Mouse (Mus musculus) gastrocnemius, adult 2 months (tissue): Measurements from ENCODE around the gene Fam178b. TPM values are rescaled to one million over a fixed set of nuclear protein-coding genes. Genes with fewer than 3 reads are reported as not detected.
"Not testable (repeated sequence)": the region's sequence is repeated elsewhere in the genome, so short reads cannot be mapped to it uniquely, and the experiment has no call there.

Source experiments
- DNase-seq: peaks from one replicate; pipeline ENCODE4 v3.0.0; 2022
- H3K27ac ChIP-seq: fragments of 200-600 bp; 2 replicates; pipeline ENCODE4 v1.8.1; 2022; ENCODE audit warnings: mild to moderate bottlenecking
- H3K4me3 ChIP-seq: fragments of 200-600 bp; 2 replicates; pipeline ENCODE4 v1.8.1; 2022; ENCODE audit warnings: mild to moderate bottlenecking, moderate library complexity
- CTCF ChIP-seq: fragments of 200-600 bp; IDR thresholded peaks from 2 replicates; pipeline ENCODE4 v1.8.1; 2022; ENCODE audit warnings: antibody characterized with exemption, mild to moderate bottlenecking, moderate library complexity
- intact Hi-C: fragments of 180-260 bp; cut with DNase I; formaldehyde crosslinking; loops from one replicate; pipeline ENCODE4 v1.15.1; 2025
- total RNA-seq, 2 experiments: library from RNA; stranded (reverse); gene quantifications; 2 replicates each; pipeline ENCODE4 v1.2.3; 2021

Fam178b gene
- total RNA-seq, 2 experiments from 2014 or later: 0.48 TPM; not detected in 1

DNA sequence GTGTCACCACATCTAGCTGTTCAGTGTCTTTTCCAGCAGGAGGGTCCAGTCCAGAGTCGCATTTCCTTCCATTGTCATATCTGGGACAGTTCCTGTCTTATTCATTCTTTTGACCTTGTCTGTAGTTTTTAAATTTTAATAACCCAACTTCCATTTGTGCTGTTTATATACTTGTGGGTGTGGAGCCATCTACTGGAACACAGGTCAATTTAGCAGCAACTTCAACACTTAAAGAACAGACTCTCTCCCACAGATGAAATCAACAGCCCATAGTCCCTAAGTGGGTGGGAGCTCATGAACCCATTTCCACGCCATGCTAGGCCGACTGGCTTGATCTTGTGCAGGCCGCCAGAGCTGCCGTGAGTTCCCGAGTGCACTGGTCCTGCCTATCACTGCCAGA lies 13.4 kb upstream of the Fam178b start:
- Histone ChIP-seq H3K4me3 (no peak overlapping the region), H3K27ac (no peak overlapping the region)
- no peak for DNase-seq
- intact Hi-C loops: no loop called here
- no peak for TF ChIP-seq CTCF

DNA sequence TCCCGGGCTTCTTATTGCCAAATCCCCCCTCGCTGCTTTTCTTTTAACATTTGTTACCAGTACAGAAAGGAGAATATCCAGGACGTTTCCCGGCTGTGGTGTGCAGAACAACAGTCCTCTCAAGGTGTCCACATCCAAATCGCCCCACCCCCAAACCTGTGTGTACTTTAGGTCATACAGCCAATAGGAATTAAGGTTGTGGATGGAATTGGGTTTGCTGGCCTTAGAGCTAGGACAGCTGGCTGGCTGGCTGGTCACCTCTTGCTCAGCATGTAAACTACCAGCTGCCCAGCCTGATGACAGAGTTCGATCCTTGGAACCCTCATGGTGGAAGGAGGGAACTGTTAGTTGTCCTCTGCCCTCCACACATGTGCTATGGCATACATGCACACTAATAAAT lies 11.9 kb upstream of the Fam178b start:
- no peak for TF ChIP-seq CTCF
- Histone ChIP-seq H3K27ac (no peak overlapping the region), H3K4me3 (no peak overlapping the region)
- intact Hi-C loops: loop anchor here (2.0 kb wide), 1 partner anchor 14 kb away; no protein-coding TSS in a partner anchor
- no peak for DNase-seq

DNA sequence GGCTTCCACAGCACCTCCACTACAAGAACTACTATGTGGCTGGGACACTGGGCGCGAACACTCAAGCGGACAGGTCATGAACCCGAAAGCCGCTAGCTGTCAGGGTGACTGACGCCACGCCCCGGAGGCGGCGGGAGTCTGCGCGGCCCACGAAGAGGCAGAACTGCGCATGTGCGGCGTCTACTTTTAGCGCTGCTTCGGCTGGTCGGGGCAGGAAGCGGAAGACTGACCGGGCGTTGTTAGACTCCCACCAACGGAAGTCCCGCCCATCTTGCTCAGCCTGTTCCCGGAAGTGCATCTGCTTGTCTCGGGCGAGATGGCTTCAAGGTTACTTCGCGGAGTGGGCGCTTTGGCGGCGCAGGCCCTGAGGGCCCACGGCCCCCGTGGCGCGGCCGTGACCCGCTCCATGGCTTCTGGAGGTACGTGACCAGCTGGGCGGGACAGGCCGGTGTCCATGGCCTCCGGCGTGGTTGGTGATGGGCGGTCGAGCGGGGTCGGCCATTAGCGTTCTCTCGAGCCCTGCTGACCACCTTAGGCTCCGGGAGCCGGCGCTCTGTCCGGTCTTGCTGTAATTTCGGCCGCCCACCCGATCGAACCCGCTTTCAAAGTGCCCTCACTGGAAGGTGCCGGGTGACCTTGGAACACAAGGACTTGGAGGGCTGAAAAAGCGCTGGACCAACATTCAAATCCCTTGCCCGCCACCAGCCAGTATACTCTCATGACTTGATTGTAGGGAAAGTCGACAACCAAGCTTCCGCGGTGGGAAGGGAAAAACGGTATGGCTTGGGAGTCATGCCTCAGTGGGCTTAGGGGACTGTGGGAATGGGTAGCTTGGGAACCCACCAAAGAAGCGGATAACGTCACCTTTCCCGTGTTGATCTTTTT lies 8.5 kb upstream of the Fam178b start, which contains the start of gene Cox5b:
Gene Cox5b (plus strand): TSS at position 179 of the 885 bp plus-strand sequence.
- H3K4me3 ChIP-seq: peak within 1 kb of the TSS; percentile 92
- peak within 1 kb of the TSS; percentile 95 for H3K27ac ChIP-seq
- intact Hi-C loops: no loop called here
- DNase-seq: peak; percentile 99
- TF ChIP-seq CTCF: no peak

DNA sequence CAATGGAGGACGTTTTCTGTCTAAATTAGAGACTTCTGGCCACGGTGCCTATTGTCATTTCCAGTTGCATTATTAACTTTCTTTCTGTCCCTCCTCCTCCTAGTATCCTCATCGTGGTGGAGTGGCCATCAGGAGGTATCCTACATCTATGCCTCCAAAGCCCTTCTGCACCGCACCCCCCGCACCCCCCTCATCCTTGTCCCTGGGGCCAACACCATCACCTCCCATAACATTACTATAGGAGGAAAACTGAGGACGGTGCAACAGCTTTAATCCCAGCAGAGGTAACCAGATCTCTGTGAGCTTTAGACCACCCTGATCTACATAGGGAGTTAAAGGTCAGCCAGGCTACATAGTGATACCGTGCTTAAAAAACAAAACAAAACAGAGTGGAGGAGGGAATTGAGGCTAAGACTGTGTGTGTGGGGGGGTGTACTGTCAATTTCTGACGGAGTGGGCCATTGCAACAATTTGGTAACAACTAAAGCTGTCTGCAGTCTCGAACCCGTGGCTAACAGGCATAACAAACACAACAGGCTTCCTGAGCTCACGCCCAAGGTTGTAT lies 7.8 kb upstream of the Fam178b start:
- intact Hi-C loops: no loop called here
- H3K4me3 ChIP-seq: peak overlapping the region; percentile 92
- no peak for DNase-seq
- no peak for TF ChIP-seq CTCF
- H3K27ac ChIP-seq: peak overlapping the region; percentile 95

DNA sequence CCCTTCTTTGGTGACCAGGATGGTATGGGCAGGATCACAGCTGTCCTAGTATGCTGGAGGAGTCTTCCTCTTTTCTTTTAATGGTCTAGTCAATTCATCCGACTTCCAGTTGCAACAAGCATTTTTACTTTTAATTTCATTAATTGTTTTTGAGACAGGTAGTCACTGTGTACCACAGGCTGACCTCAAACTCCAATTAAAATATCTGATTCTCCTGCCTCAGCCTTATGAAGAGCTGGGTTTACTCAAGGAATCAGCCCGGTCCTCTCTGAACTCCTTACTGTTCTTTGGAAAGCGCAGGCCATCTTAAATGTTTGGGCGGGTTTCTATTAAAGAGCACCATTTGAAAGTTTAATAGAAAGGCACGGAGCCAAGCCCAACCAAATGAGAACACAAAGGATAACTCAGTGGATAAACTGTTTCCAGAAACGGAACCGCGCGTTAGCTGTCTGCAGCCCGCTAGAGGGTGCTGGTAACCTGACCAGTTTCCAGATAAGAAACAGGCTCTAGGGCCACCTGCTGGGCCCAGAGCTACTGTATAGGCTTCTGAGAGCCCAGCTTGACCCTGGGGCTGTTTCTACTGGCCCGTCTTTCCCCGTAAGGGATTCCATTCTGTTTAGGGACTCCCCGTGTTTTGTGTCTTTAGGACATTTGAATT lies 956 bp upstream of the Fam178b start:
- Histone ChIP-seq H3K4me3 (no peak overlapping the region), H3K27ac (peak overlapping the region; percentile 75)
- intact Hi-C loops: loop anchor here (1.0 kb wide), 1 partner anchor 137 kb away; the partner anchor contains the start of gene Ankrd39
- DNase-seq: peak; percentile 81
- TF ChIP-seq CTCF: peak; percentile 92

DNA sequence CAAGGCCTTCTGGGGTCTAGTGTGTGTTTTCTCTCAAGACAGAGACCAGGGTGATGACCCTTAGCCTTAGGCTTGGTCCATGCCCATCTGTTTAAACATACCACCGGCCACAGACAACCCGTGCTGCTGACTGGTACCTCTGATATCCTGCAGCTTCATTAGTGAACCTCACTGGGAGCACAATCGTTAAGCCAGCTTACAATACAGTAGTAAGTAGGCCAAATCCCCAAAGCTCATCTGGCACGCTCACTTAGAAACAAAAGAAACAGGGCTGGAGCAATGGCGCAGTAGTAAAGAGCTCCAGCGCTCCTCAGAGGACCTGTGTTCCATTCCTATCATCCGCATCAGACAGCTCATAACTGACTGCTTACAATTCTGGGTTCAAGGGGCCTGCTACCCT lies 2.1 kb downstream of the Fam178b start:
- intact Hi-C loops: no loop called here

DNA sequence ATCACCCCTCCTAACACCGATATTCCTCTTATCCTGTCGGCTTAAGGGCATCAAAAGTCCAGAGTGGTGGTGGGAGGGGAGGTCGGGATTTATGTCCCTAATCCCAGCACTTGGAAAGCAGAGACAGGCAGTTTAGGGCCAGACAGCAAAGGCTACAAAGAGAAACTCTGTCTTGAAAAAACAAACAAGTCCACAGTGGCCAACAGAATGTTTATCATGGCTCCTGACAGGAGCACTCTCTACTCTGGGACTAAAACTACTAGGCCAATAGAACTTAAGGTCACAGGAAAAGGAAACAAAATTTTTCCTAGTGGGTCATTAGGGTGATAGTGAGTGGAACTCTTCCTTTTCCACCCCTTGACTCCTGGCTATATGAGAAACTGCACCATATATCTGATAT lies 8.0 kb downstream of the Fam178b start:
- H3K4me3 ChIP-seq: no peak overlapping the region
- no peak for DNase-seq
- intact Hi-C loops: no loop called here
- no peak overlapping the region for H3K27ac ChIP-seq
- no peak for TF ChIP-seq CTCF

More for the DNA sequence above, 2.1 kb downstream of the Fam178b start:
- Histone ChIP-seq H3K4me3 (no peak overlapping the region), H3K27ac (no peak overlapping the region)
- TF ChIP-seq CTCF: no peak
- no peak for DNase-seq

DNA sequence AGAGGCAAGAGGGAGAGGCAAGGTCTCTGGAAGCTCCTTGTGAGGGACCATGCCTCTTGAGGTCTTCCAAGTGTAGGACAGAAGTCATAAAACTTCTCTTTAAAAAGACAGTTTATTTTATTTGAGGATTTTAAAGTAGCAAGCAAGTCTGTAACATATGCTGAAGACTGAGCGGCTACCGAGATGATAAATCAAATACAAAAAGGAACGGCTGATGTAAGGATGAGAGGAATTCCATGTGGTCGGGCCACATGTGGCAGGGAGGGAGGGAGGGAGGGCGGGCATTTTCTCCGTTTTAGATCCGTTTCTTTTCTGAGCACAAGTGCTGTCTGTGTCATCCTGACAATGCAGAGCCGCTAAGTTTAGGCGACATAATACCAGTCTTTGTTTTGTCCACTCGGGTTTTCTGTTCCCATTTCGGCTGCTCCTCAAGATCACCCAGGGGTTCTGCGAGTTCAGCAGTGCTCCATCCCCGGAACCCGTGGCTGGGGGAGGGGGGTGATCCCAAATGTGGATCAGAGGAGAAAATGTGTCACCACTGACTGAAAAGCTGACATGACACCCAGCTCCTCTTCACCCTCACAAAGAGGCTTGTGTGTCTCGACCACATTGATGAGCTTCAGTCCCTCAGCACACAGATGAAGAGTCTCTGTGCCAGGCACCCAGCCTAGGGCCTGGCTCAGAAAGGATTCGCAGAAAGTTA lies 10.2 kb downstream of the Fam178b start:
- intact Hi-C loops: no loop called here

DNA sequence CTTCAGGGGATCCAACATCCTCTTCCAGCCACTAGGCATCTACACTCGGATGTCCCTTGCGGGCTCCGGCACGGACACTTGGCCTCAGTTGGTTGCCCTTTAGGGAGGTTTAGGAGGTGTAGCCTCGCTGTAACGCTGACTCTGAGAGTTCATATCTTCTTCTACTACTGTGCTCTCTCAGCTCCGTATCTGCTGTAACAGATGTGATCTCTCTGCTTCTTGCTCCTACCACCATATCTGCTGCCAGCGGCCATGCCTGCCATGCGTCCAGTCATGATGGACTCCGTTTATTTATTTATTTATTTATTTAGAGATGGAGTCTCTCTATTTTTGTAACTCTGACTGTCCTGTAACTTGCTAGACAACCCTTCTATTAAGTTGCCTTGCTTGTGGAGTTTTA lies 11.7 kb downstream of the Fam178b start:
- DNase-seq: no peak
- no peak for TF ChIP-seq CTCF
- intact Hi-C loops: no loop called here
- Histone ChIP-seq H3K27ac (no peak overlapping the region), H3K4me3 (no peak overlapping the region)

More for the DNA sequence above, 10.2 kb downstream of the Fam178b start:
- Histone ChIP-seq H3K4me3 (no peak overlapping the region), H3K27ac (no peak overlapping the region)
- no peak for DNase-seq
- TF ChIP-seq CTCF: no peak

DNA sequence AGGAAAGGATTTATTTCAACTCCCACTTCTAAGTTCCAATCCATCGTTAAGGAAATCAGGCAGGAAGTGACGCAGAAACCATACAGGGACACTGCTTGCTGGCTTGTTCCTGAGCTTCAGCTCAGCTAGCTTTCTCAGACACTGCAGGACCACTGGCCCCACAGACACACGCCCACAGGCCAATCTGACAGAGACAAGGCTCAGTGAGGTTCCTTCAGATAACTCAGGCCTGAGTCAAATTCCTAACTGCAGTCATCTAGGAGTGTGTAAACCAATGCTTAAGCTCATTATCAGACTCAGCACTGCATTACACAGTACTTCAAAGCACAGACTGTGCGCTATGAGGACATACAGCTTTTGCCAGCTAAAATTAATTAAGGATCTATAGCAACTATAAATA lies 12.7 kb downstream of the Fam178b start:
- no peak for TF ChIP-seq CTCF
- Histone ChIP-seq H3K27ac (no peak overlapping the region), H3K4me3 (no peak overlapping the region)
- intact Hi-C loops: no loop called here
- no peak for DNase-seq

DNA sequence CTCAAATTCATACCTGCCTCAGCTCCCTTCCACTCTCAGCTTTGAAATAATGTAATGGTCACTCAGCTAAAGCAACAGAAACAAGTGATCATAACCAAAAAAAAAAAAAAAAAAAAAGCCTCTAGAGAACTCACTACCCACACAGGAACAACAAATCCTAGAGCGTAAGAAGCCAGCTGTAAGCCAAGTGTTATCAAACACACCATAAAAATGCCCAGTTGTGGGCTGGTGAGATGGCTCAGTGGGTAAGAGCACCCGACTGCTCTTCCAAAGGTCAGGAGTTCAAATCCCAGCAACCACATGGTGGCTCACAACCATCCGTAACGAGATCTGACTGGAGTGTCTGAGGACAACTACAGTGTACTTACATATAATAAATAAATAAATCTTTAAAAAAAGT lies 15.0 kb downstream of the Fam178b start:
- intact Hi-C loops, H3K4me3 ChIP-seq, H3K27ac ChIP-seq, DNase-seq: not testable (repeated sequence)

DNA sequence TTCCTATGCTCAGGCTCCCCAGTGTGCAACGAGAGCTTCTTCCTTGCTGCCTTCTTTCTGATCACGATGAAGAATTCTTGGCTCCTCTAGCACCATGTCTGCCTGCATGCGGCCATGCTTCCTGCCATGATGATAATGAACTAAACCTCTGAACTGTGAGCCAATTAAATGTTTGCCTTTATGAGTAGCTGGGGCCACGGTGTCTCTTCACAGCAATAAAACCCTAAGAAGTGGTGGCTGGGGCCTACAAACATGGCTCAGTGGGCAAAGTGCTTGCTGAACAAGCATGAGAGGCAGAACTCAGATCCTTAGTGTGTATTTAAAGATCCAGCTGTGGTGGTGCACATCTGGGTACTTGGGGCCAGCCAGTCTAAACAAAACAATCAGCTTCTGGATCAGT lies 17.0 kb downstream of the Fam178b start:
- H3K4me3 ChIP-seq: no peak overlapping the region
- TF ChIP-seq CTCF: no peak
- intact Hi-C loops: no loop called here
- no peak overlapping the region for H3K27ac ChIP-seq
- DNase-seq: no peak
